Mouse (Mus musculus): ENCODE data around the gene Slc18b1. TPM values are rescaled to one million over a fixed set of nuclear protein-coding genes. Genes with fewer than 3 reads are reported as not detected.
A peak's percentile ranks its signal among the peaks of the same experiment; 100 is the strongest.
"Not testable (repeated sequence)": the region's sequence is repeated elsewhere in the genome, so short reads cannot be mapped to it uniquely, and the experiment has no call there.

Gene Slc18b1
- polyA plus RNA-seq, 1 experiment from 2014 or later = 26.8 TPM

- H3K9me3 ChIP-seq (ENCODE audit: control insufficient read depth, low read length) = no peaks in the 10 kb centered on the region
- H3K4me1 ChIP-seq (ENCODE audit: control insufficient read depth, insufficient read depth, low read length) = peaks cover 14% of the 10 kb centered on the region; the same call in 1 of the 2 replicates
- H3K27me3 ChIP-seq (ENCODE audit: control insufficient read depth, insufficient read depth, low read length) = no peaks in the 10 kb centered on the region
- 34% methylated on average over 2 of the region's 2 CpGs for WGBS
- ATAC-seq (ENCODE audit: low read depth) = no peak
- no peak overlapping the region for H3K4me2 ChIP-seq (ENCODE audit: low read depth, low read length)
- H3K4me3 ChIP-seq (ENCODE audit: low read depth, low read length) = no peak overlapping the region
- no peak overlapping the region for H3K27ac ChIP-seq (ENCODE audit: low read depth, low read length)
- H3K9ac ChIP-seq (replicated peaks; ENCODE audit: low read depth, low read length) = no peak overlapping the region
- H3K36me3 ChIP-seq (ENCODE audit: control insufficient read depth, insufficient read depth, low read length) = peaks cover 34% of the 10 kb centered on the region
Measured at GRCm38 (mm10) chr10:23784121-23784520, 12.7 kb upstream of the Slc18b1 start.

- not testable (repeated sequence) for ATAC-seq (ENCODE audit: low read depth); H3K27me3 ChIP-seq (ENCODE audit: control insufficient read depth, insufficient read depth, low read length); H3K27ac ChIP-seq (ENCODE audit: low read depth, low read length); H3K9ac ChIP-seq (replicated peaks; ENCODE audit: low read depth, low read length); H3K9me3 ChIP-seq (ENCODE audit: control insufficient read depth, low read length)
- Histone ChIP-seq H3K4me2 (ENCODE audit: low read depth, low read length) (peak overlapping the region; percentile 98), H3K36me3 (ENCODE audit: control insufficient read depth, insufficient read depth, low read length) (peaks cover 34% of the 10 kb centered on the region), H3K4me1 (ENCODE audit: control insufficient read depth, insufficient read depth, low read length) (peaks cover 14% of the 10 kb centered on the region; the same call in 1 of the 2 replicates), H3K4me3 (ENCODE audit: low read depth, low read length) (peak overlapping the region; percentile 80)
- 40% methylated on average over 7 of the region's 7 CpGs for WGBS
Measured at GRCm38 (mm10) chr10:23785599-23785998, 11.2 kb upstream of the Slc18b1 start.

GRCm38 (mm10) chr10:23786040-23786439, 10.7 kb upstream of the Slc18b1 start:
- H3K9me3 ChIP-seq (ENCODE audit: control insufficient read depth, low read length) = no peaks in the 10 kb centered on the region
- H3K4me2 ChIP-seq (ENCODE audit: low read depth, low read length) = peak overlapping the region; percentile 98
- H3K4me3 ChIP-seq (ENCODE audit: low read depth, low read length) = peak overlapping the region; percentile 80
- no peak overlapping the region for H3K27ac ChIP-seq (ENCODE audit: low read depth, low read length)
- no peak for ATAC-seq (ENCODE audit: low read depth)
- peaks cover 32% of the 10 kb centered on the region for H3K36me3 ChIP-seq (ENCODE audit: control insufficient read depth, insufficient read depth, low read length)
- peak overlapping the region; percentile 81 for H3K9ac ChIP-seq (replicated peaks; ENCODE audit: low read depth, low read length)
- H3K4me1 ChIP-seq (ENCODE audit: control insufficient read depth, insufficient read depth, low read length) = peaks cover 14% of the 10 kb centered on the region; the same call in 1 of the 2 replicates
- H3K27me3 ChIP-seq (ENCODE audit: control insufficient read depth, insufficient read depth, low read length) = no peaks in the 10 kb centered on the region
- WGBS = under 1% methylated on average over 4 of the region's 4 CpGs

- peak overlapping the region; percentile 98 for H3K4me2 ChIP-seq (ENCODE audit: low read depth, low read length)
- ATAC-seq (ENCODE audit: low read depth) = peak; percentile 68
- H3K9ac ChIP-seq (replicated peaks; ENCODE audit: low read depth, low read length) = peak overlapping the region; percentile 81
- H3K4me3 ChIP-seq (ENCODE audit: low read depth, low read length) = peak overlapping the region; percentile 80
- H3K4me1 ChIP-seq (ENCODE audit: control insufficient read depth, insufficient read depth, low read length) = peaks cover 14% of the 10 kb centered on the region; the same call in 1 of the 2 replicates
- peak overlapping the region; percentile 44; the same call in 1 of the 2 replicates for H3K27ac ChIP-seq (ENCODE audit: low read depth, low read length)
- not testable (repeated sequence) for H3K9me3 ChIP-seq (ENCODE audit: control insufficient read depth, low read length); H3K27me3 ChIP-seq (ENCODE audit: control insufficient read depth, insufficient read depth, low read length)
- under 1% methylated on average over 23 of the region's 23 CpGs for WGBS
- peaks cover 31% of the 10 kb centered on the region for H3K36me3 ChIP-seq (ENCODE audit: control insufficient read depth, insufficient read depth, low read length)
Measured at GRCm38 (mm10) chr10:23786631-23787038, 10.2 kb upstream of the Slc18b1 start.

GRCm38 (mm10) chr10:23787062-23787821, 9.5 kb upstream of the Slc18b1 start, which contains the start of gene Rps12:
Gene Rps12, minus strand, starts transcription at chr10:23787275.
- Histone ChIP-seq H3K9ac (replicated peaks; ENCODE audit: low read depth, low read length) (peak within 1 kb of the TSS; percentile 81), H3K27me3 (ENCODE audit: control insufficient read depth, insufficient read depth, low read length) (no peaks in the 10 kb centered on the region), H3K27ac (ENCODE audit: low read depth, low read length) (peak within 1 kb of the TSS; percentile 62), H3K36me3 (ENCODE audit: control insufficient read depth, insufficient read depth, low read length) (peaks cover 26% of the 10 kb centered on the region), H3K4me1 (ENCODE audit: control insufficient read depth, insufficient read depth, low read length) (peaks cover 14% of the 10 kb centered on the region; the same call in 1 of the 2 replicates), H3K9me3 (ENCODE audit: control insufficient read depth, low read length) (no peaks in the 10 kb centered on the region), H3K4me3 (ENCODE audit: low read depth, low read length) (peak within 1 kb of the TSS; percentile 80), H3K4me2 (ENCODE audit: low read depth, low read length) (peak within 1 kb of the TSS; percentile 98)
- whole genome bisulfite sequencing = under 1% methylated on average over 51 of the region's 51 CpGs
- ATAC-seq (ENCODE audit: low read depth) = peak; percentile 99

GRCm38 (mm10) chr10:23788056-23788600, 8.7 kb upstream of the Slc18b1 start:
- H3K4me2 ChIP-seq (ENCODE audit: low read depth, low read length) = peak overlapping the region; percentile 82
- no peak for ATAC-seq (ENCODE audit: low read depth)
- H3K27ac ChIP-seq (ENCODE audit: low read depth, low read length) = no peak overlapping the region
- 14% methylated on average over 8 of the region's 8 CpGs for whole genome bisulfite sequencing
- H3K27me3 ChIP-seq (ENCODE audit: control insufficient read depth, insufficient read depth, low read length) = no peaks in the 10 kb centered on the region
- no peaks in the 10 kb centered on the region for H3K9me3 ChIP-seq (ENCODE audit: control insufficient read depth, low read length)
- H3K9ac ChIP-seq (replicated peaks; ENCODE audit: low read depth, low read length) = peak overlapping the region; percentile 53
- peaks cover 21% of the 10 kb centered on the region for H3K36me3 ChIP-seq (ENCODE audit: control insufficient read depth, insufficient read depth, low read length)
- peak overlapping the region; percentile 80 for H3K4me3 ChIP-seq (ENCODE audit: low read depth, low read length)
- H3K4me1 ChIP-seq (ENCODE audit: control insufficient read depth, insufficient read depth, low read length) = peaks cover 14% of the 10 kb centered on the region; the same call in 1 of the 2 replicates

- H3K27ac ChIP-seq (ENCODE audit: low read depth, low read length) = no peak overlapping the region
Measured at GRCm38 (mm10) chr10:23795871-23796520, 790 bp upstream of the Slc18b1 start.

GRCm38 (mm10) chr10:23797606-23798005, 820 bp downstream of the Slc18b1 start:
- H3K36me3 ChIP-seq (ENCODE audit: control insufficient read depth, insufficient read depth, low read length) = no peaks in the 10 kb centered on the region; the same call in 1 of the 2 replicates
- H3K9ac ChIP-seq (replicated peaks; ENCODE audit: low read depth, low read length) = peak overlapping the region; percentile 78; the same call in 1 of the 2 replicates
- no peaks in the 10 kb centered on the region for H3K9me3 ChIP-seq (ENCODE audit: control insufficient read depth, low read length)
- peaks cover 4% of the 10 kb centered on the region; the same call in 1 of the 2 replicates for H3K4me1 ChIP-seq (ENCODE audit: control insufficient read depth, insufficient read depth, low read length)
- 23% methylated on average over 3 of the region's 3 CpGs for WGBS
- no peak for ATAC-seq (ENCODE audit: low read depth)
- H3K27ac ChIP-seq (ENCODE audit: low read depth, low read length) = no peak overlapping the region
- peak overlapping the region; percentile 64 for H3K4me2 ChIP-seq (ENCODE audit: low read depth, low read length)
- H3K4me3 ChIP-seq (ENCODE audit: low read depth, low read length) = peak overlapping the region; percentile 65
- H3K27me3 ChIP-seq (ENCODE audit: control insufficient read depth, insufficient read depth, low read length) = no peaks in the 10 kb centered on the region

More at GRCm38 (mm10) chr10:23795871-23796520, 790 bp upstream of the Slc18b1 start:
- Histone ChIP-seq H3K27me3 (ENCODE audit: control insufficient read depth, insufficient read depth, low read length) (no peaks in the 10 kb centered on the region), H3K4me3 (ENCODE audit: low read depth, low read length) (peak overlapping the region; percentile 65), H3K36me3 (ENCODE audit: control insufficient read depth, insufficient read depth, low read length) (no peaks in the 10 kb centered on the region), H3K4me1 (ENCODE audit: control insufficient read depth, insufficient read depth, low read length) (peaks cover 4% of the 10 kb centered on the region; the same call in 1 of the 2 replicates), H3K9me3 (ENCODE audit: control insufficient read depth, low read length) (no peaks in the 10 kb centered on the region), H3K9ac (replicated peaks; ENCODE audit: low read depth, low read length) (no peak overlapping the region), H3K4me2 (ENCODE audit: low read depth, low read length) (peak overlapping the region; percentile 64)
- WGBS = 55% methylated on average over 9 of the region's 9 CpGs
- peak; percentile 9; the same call in 1 of the 2 replicates for ATAC-seq (ENCODE audit: low read depth)

Data from neural tube, embryonic 14.5 days (tissue).